Mouse (Mus musculus): ENCODE measurements at regions not wholly inside any gene's neighbourhood (a gene's known extent, or its start where the extent isn't known, plus 50 kb on each side); places are given as distances from the start of the nearest gene placed in this dataset.

DNA sequence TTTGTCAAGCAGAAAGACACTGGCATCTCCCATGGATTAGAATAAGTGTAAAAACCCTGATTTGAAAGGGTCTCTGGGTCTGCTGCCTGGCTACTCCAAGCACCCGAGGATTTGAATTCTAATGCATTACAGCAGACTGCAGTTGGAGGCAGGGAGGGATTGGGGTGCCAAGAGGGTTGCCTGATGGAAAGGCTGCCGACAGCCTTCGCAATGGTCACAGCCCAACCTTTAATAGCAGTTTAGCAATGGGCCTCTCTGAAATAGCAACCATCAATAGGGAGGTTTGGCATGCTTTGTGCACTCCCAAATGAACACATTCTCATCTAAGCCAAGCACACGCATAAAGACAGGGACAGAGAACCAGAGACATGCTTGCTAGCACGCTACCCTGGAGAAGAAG lies 454.8 kb downstream of the Prim2 start:
- H3K9ac ChIP-seq (ENCODE audit: insufficient read depth, low read depth): no peak overlapping the region
- H3K36me3 ChIP-seq (replicated peaks in 1 of 2; ENCODE audit: control insufficient read depth in 1 of 2, insufficient read depth in 1 of 2, low read length in 1 of 2): no peaks in the 10 kb centered on the region
- no peak overlapping the region for H3K4me2 ChIP-seq (ENCODE audit: insufficient read depth, low read depth, poor library complexity, severe bottlenecking)
- in situ Hi-C loops (cut with MboI; ENCODE audit: low pct_ligation_motif_present, low pct_unique_long_range_greater_than_20kb, low sequenced_read_pairs) (no loop called here), dilution Hi-C loops (cut with MboI; ENCODE audit: extremely low pct_ligation_motif_present, extremely low pct_unique_long_range_greater_than_20kb, low sequenced_read_pairs) (no loop called here)
- H3K9me3 ChIP-seq (replicated peaks; ENCODE audit: low read length): no peaks in the 10 kb centered on the region
- no peaks in the 10 kb centered on the region for H3K4me1 ChIP-seq (ENCODE audit: control insufficient read depth in 1 of 2, insufficient read depth in 2 of 2)
- no peak overlapping the region for H3K27ac ChIP-seq (ENCODE audit: insufficient read depth, low read depth)
- TF ChIP-seq JUND (conservative IDR thresholded peaks at IDR 0.05; ENCODE audit: low read depth, low read length) (no peak), MAFK (IDR thresholded peaks at IDR 0.05; ENCODE audit: insufficient replicate concordance, low read length) (no peak), ELF1 (IDR thresholded peaks at IDR 0.05; ENCODE audit: low read depth, low read length) (no peak)
- H3K79me2 ChIP-seq (replicated peaks; ENCODE audit: control insufficient read depth, extremely low read depth, insufficient read depth, poor library complexity, severe bottlenecking): no peaks in the 10 kb centered on the region
- DNase-seq (ENCODE audit: extremely low read depth): no peak
- no peaks in the 10 kb centered on the region for H3K27me3 ChIP-seq (replicated peaks)
- H3K4me3 ChIP-seq (replicated peaks in 1 of 3; ENCODE audit: low read depth in 2 of 3, low read length in 2 of 3, poor library complexity in 1 of 3): no peak overlapping the region

DNA sequence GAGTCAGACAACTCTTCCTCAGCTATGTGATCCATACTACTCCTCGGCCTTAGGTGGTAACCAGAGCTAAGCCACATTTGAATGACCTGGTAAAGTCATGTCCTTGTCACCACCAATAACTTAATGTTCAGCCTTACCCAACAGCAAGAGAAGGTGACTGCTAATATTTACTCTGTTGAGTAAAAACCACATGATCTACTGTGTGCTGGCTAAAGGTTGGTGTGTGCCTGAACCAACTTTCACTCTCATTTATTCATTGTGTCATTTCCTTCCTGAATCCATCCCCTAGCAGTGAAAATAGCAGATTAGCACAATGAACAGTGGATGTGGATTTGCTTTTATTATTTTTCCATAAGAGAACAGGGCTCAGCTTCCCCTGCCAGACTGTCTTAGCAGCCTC lies 455.2 kb downstream of the Prim2 start:
- in situ Hi-C loops (cut with MboI; ENCODE audit: low pct_ligation_motif_present, low pct_unique_long_range_greater_than_20kb, low sequenced_read_pairs) (no loop called here), dilution Hi-C loops (cut with MboI; ENCODE audit: extremely low pct_ligation_motif_present, extremely low pct_unique_long_range_greater_than_20kb, low sequenced_read_pairs) (no loop called here)
- no peaks in the 10 kb centered on the region for H3K4me1 ChIP-seq (ENCODE audit: control insufficient read depth in 1 of 2, insufficient read depth in 2 of 2)
- H3K4me3 ChIP-seq (replicated peaks in 1 of 3; ENCODE audit: low read depth in 2 of 3, low read length in 2 of 3, poor library complexity in 1 of 3): no peak overlapping the region
- H3K27ac ChIP-seq (ENCODE audit: insufficient read depth, low read depth): no peak overlapping the region
- H3K36me3 ChIP-seq (replicated peaks in 1 of 2; ENCODE audit: control insufficient read depth in 1 of 2, insufficient read depth in 1 of 2, low read length in 1 of 2): no peaks in the 10 kb centered on the region
- H3K9ac ChIP-seq (ENCODE audit: insufficient read depth, low read depth): no peak overlapping the region
- no peaks in the 10 kb centered on the region for H3K27me3 ChIP-seq (replicated peaks)
- TF ChIP-seq TCF12 (IDR thresholded peaks at IDR 0.05; ENCODE audit: low read depth, low read length) (no peak), NRF1 (IDR thresholded peaks at IDR 0.05; ENCODE audit: low read depth, low read length) (no peak), UBTF (IDR thresholded peaks at IDR 0.05; ENCODE audit: low read depth, low read length) (no peak), E2F4 (IDR thresholded peaks at IDR 0.05; ENCODE audit: insufficient replicate concordance, low read depth, low read length) (no peak), POLR2AphosphoS2 (IDR thresholded peaks at IDR 0.05; ENCODE audit: low read depth, low read length) (no peak), HCFC1 (IDR thresholded peaks at IDR 0.05; ENCODE audit: low read depth, low read length) (no peak), RAD21 (IDR thresholded peaks at IDR 0.05; ENCODE audit: low read depth, low read length) (no peak)
- no peaks in the 10 kb centered on the region for H3K79me2 ChIP-seq (replicated peaks; ENCODE audit: control insufficient read depth, extremely low read depth, insufficient read depth, poor library complexity, severe bottlenecking)
- H3K9me3 ChIP-seq (replicated peaks; ENCODE audit: low read length): no peaks in the 10 kb centered on the region
- H3K4me2 ChIP-seq (ENCODE audit: insufficient read depth, low read depth, poor library complexity, severe bottlenecking): no peak overlapping the region
- DNase-seq (ENCODE audit: extremely low read depth): no peak

DNA sequence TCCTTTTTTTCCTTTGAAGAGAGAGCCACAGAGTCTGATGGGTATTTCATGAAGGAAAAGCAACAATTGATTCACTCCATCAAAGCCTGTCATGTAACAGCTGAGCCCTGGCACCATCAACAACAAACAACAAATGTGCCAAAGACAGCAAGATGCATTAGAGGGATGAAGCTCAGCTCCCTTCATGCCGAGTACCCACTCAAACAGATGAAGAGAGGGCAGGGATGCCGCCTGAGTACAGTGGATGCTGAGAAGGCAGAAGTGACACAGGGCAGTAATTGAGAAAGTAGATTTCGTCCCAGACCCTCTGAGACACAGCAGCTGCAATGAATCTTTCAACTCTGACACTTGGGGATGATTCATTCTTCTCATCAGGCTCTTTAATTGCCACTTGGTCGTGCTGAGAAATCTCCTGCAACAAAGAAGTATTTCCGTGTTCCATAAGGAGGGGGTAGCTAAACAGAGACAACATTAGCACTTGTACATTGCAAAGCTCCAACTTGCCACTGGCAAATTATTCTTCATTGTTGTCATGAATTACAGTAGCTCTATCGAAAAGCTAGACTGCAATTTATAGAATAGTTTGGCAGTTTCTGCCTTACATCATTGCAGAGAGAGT lies 467.9 kb downstream of the Prim2 start:
- no peak overlapping the region for H3K4me3 ChIP-seq (replicated peaks in 1 of 3; ENCODE audit: low read depth in 2 of 3, low read length in 2 of 3, poor library complexity in 1 of 3)
- no peak overlapping the region for H3K9ac ChIP-seq (ENCODE audit: insufficient read depth, low read depth)
- H3K4me1 ChIP-seq (ENCODE audit: control insufficient read depth in 1 of 2, insufficient read depth in 2 of 2): no peaks in the 10 kb centered on the region
- dilution Hi-C loops (cut with MboI; ENCODE audit: extremely low pct_ligation_motif_present, extremely low pct_unique_long_range_greater_than_20kb, low sequenced_read_pairs): no loop called here
- no peak overlapping the region for H3K4me2 ChIP-seq (ENCODE audit: insufficient read depth, low read depth, poor library complexity, severe bottlenecking)
- H3K27ac ChIP-seq (ENCODE audit: insufficient read depth, low read depth): no peak overlapping the region
- H3K9me3 ChIP-seq (replicated peaks; ENCODE audit: low read length): no peaks in the 10 kb centered on the region
- H3K27me3 ChIP-seq (replicated peaks): no peaks in the 10 kb centered on the region
- in situ Hi-C loops (cut with MboI; ENCODE audit: low pct_ligation_motif_present, low pct_unique_long_range_greater_than_20kb, low sequenced_read_pairs): no loop called here
- H3K79me2 ChIP-seq (replicated peaks; ENCODE audit: control insufficient read depth, extremely low read depth, insufficient read depth, poor library complexity, severe bottlenecking): no peaks in the 10 kb centered on the region
- H3K36me3 ChIP-seq (replicated peaks in 1 of 2; ENCODE audit: control insufficient read depth in 1 of 2, insufficient read depth in 1 of 2, low read length in 1 of 2): no peaks in the 10 kb centered on the region
- DNase-seq (ENCODE audit: extremely low read depth): no peak
- no peak for TF ChIP-seq NELFE (IDR thresholded peaks at IDR 0.05; ENCODE audit: low read depth, low read length)
- TF ChIP-seq ZKSCAN1 (IDR thresholded peaks at IDR 0.05; ENCODE audit: borderline replicate concordance, low read depth, low read length): no peak
- TF ChIP-seq CHD2 (IDR thresholded peaks at IDR 0.05; ENCODE audit: low read length): no peak
- TF ChIP-seq BHLHE40 (IDR thresholded peaks at IDR 0.05; ENCODE audit: low read depth, low read length): no peak
- no peak for TF ChIP-seq TCF12 (IDR thresholded peaks at IDR 0.05; ENCODE audit: low read depth, low read length)
- TF ChIP-seq EP300 (IDR thresholded peaks at IDR 0.05; ENCODE audit: low read length): no peak
- TF ChIP-seq CTCF (conservative IDR thresholded peaks at IDR 0.05 in 1 of 2, IDR thresholded peaks at IDR 0.05 in 1 of 2; ENCODE audit: low read depth in 2 of 2, low read length in 2 of 2): no peak
- no peak for TF ChIP-seq RCOR1 (conservative IDR thresholded peaks at IDR 0.05; ENCODE audit: low read depth, low read length)
- no peak for TF ChIP-seq RAD21 (IDR thresholded peaks at IDR 0.05; ENCODE audit: low read depth, low read length)
- no peak for TF ChIP-seq NRF1 (IDR thresholded peaks at IDR 0.05; ENCODE audit: low read depth, low read length)
- TF ChIP-seq USF1 (IDR thresholded peaks at IDR 0.05; ENCODE audit: low read depth, low read length): no peak
- no peak for TF ChIP-seq UBTF (IDR thresholded peaks at IDR 0.05; ENCODE audit: low read depth, low read length)
- no peak for TF ChIP-seq E2F4 (IDR thresholded peaks at IDR 0.05; ENCODE audit: insufficient replicate concordance, low read depth, low read length)
- no peak for TF ChIP-seq ZNF384 (IDR thresholded peaks at IDR 0.05; ENCODE audit: low read depth, low read length)
- no peak for TF ChIP-seq SMC3 (IDR thresholded peaks at IDR 0.05; ENCODE audit: low read depth, low read length)
